Mouse (Mus musculus): ENCODE results near the gene Golga2.
"Not testable (repeated sequence)": the region's sequence is repeated elsewhere in the genome, so short reads cannot be mapped to it uniquely, and the experiment has no call there.

Gene Golga2

GRCm38 (mm10) chr2:32288371-32288931 lies 1.3 kb downstream of the Golga2 start:
- DNase-seq (ENCODE audit: low spot score), result no peak

DNA sequence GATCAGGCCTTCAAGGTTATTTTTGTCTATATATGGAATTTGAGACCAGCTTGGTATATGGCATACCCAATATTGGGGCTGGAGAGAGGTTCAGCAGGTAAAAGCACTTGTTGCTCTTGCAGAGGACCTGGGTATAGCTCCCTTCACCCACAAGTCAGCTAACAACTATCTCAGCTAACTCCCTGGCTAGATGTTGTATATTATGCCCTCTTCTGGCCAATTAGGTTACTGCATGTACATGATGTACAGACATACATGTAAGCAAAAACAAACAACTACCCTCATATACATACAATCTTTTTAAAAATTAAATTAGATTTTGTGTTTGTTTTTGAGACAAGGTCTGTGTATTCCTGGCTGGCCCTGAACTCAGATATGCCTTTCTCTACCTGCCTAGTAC lies 2.4 kb downstream of the Golga2 start:
- no peak for DNase-seq (ENCODE audit: low spot score)

DNA sequence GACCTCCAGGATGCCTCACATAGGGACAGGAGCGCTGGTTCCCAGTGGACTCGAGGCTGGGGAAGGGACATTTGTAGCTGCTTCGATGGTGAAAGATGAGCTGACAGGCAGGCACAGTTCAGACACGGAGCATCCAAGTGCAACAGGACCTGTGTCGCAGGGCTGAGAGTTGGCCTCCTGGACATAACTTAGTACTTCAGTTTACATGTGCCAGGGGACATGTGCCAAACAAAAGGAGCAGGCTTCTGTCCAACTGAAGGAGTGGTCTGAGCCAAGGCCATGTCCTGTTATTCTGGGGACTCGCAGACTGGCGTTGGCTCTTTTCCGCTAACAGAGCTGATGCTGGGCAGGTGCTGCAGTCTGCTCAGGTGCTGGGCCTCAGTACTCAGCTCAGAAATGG lies 7.2 kb downstream of the Golga2 start:
- no peak for DNase-seq (ENCODE audit: low spot score)

DNA sequence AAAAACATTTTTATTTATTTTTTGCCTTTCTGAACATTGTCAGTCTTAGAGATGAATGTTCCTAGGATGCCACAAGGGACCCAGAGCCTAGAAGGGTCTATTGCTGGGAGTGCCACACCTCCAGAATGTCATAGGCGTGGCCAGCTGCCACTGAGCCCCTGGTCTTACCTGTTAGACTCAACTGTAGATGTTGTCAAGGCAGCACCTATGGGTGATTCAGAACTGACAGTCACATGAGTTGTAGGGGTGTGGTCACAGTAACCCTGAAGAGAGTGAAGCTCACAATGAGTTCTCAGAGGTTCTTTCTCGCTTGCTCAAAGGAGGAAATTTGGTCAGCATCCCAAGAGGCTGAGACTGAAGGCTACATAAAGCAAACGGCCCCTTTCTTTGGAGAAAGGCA lies 8.1 kb downstream of the Golga2 start:
- DNase-seq (ENCODE audit: low spot score), result no peak

DNA sequence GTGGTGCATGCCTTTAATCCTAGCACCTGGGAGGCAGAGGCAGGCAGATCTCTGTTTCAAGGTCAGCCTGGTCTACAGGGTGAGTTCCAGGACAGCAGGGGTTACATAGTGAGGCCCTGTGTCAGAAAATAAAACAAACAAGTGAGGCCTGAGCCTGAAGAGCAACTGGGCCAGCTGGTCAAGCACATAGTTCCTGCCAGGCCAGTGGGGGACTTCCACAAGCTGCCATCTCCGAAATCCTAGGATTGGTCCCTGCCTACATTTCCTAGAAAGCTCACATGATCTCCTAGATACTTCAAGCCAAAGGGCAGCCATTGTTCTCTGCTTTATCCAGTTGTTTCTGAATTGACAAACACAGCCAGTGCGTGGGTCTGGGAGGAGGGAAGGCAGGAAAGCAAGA lies 8.7 kb downstream of the Golga2 start:
- DNase-seq (ENCODE audit: low spot score), result not testable (repeated sequence)

GRCm38 (mm10) chr2:32299469-32299868 lies 12.3 kb downstream of the Golga2 start:
- no peak for DNase-seq (ENCODE audit: low spot score)

- no peak for DNase-seq (ENCODE audit: low spot score)
These were observed 15.8 kb downstream of the Golga2 start for GRCm38 (mm10) chr2:32302952-32303351.

DNA sequence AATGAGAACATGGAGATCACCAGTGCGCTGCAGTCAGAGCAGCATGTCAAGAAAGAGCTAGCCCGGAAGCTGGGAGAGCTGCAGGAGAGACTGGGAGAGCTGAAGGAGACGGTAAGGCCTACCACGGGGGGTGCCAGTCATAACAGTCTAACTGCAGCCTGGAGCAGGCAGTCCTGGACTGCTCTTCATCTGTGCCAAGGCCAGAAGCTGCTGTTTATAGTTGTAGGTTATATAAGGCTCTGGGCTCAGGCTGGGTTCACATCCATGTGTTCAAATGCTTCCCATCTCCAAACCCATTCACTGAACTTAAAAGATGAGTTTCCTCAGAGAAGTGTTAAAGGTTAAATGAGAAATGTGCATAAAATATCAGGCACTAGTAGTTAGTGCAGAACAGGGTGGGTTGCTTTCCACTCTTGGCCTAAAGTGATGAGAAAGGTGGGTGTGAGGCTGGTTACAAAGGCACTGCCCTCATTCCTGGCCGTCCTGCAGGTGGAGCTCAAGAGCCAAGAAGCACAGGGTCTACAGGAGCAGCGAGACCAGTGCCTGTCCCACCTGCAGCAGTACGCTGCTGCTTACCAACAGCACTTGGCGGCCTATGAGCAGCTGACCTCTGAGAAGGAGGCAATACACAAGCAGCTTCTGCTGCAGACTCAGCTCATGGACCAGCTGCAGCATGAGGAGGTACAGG lies 17.1 kb downstream of the Golga2 start:
- DNase-seq (ENCODE audit: low spot score), result no peak

- no peak for DNase-seq (ENCODE audit: low spot score)
These were observed 18.5 kb downstream of the Golga2 start for GRCm38 (mm10) chr2:32305668-32306067.

- no peak for DNase-seq (ENCODE audit: low spot score)
These were observed 19.0 kb downstream of the Golga2 start for GRCm38 (mm10) chr2:32306176-32306575.

- DNase-seq (ENCODE audit: low spot score), result no peak
These were observed 20.1 kb downstream of the Golga2 start for GRCm38 (mm10) chr2:32307247-32307798.

- DNase-seq (ENCODE audit: low spot score), result peak; percentile 40
These were observed 21.0 kb downstream of the Golga2 start for GRCm38 (mm10) chr2:32307941-32308760.

GRCm38 (mm10) chr2:32308870-32309568 lies 21.8 kb downstream of the Golga2 start:
- no peak for DNase-seq (ENCODE audit: low spot score)

- DNase-seq (ENCODE audit: low spot score), result no peak
These were observed 23.1 kb downstream of the Golga2 start for GRCm38 (mm10) chr2:32310096-32310845.

DNA sequence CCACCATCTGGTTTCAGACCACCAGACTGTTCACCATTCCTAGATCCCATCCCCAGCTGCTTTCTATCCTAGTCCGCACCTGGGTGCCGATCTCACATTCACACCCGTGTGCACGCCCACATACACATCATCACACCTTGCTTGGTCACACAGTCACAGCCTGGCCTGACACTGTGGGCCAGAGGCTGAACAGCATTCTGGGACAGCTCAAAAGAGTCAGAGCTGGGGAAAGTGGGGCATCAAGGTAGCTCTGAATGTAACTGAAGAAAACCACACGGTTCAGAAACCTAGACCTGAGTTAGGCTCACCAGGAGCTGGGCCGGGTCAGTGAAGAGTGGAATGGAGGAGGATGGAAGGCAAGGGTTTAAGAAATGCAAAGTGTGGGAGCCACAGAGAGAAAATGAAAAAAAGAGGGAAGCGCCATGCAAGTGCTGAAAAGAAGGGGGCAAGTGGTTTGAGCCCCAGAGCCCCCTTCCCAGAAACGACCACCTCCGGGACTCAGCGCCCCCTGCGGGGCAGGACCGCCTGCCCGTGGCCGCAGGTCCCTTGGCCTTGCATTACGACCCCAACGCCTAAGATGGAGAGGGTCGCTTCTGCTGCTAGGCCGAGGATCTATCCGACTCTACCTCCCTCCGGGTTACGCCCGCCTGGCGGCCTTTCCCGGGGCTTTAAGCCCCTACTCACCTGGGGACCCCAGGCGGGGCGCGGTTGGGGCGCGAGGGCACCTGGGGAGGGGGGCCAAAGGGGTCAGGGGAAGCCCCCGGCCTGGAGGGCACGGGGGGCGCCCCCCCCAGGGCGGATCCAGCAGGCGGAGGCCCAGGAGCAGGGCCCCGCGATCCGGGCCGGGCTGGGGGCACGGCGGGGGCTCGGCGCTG lies 24.5 kb downstream of the Golga2 start:
- no peak for DNase-seq (ENCODE audit: low spot score)

DNA sequence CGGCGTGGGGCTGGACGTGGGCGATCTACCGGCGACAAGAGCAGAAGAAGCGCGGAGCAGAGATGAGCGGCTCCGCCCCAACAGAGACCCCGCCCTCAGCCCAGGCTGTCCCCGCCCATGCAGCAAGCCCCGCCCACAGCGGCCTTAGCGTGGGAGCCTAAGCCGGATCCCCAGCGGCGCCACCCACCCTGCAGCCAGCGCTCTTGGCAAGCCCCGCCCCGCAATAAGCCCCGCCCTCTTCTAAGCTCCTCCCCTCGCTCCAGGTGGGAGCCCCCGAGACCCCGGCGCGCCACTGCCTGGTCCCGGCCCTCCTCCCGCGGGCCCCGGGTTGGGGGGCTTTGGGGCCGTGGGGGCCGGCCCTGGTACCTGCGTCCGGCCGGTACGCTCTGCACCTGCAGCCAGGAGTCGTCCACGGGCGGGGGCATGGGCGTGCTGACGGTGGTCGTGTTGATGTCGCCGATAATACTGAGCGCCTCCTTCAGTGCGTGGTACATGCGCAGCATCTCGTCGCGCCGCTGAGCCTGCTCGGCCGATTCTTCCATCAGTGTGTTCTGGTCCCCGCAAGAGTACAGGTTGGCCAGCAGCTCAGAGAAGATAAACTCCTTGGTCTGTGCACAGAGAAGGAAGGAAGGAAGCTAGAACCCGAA lies 25.3 kb downstream of the Golga2 start:
- DNase-seq (ENCODE audit: low spot score), result peak; percentile 63

DNA sequence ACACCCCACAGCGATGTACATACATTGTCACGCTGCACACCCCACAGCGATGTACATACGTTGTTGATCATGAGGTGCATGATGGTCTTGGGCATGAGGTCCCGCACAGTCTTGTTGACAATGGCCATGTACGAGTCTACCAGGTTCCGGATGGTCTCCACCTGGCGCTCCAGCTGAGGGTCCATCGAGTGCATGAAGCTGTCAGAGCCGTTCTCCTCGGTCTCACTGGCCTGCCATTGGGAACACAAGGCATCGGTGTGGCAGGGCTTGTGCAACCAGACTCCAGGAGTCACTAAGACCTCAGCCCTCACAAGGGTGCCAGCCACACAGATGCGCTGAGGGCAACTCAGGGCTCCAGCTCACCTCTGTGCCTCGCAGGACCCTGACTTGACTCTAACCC lies 27.6 kb downstream of the Golga2 start:
- no peak for DNase-seq (ENCODE audit: low spot score)

DNA sequence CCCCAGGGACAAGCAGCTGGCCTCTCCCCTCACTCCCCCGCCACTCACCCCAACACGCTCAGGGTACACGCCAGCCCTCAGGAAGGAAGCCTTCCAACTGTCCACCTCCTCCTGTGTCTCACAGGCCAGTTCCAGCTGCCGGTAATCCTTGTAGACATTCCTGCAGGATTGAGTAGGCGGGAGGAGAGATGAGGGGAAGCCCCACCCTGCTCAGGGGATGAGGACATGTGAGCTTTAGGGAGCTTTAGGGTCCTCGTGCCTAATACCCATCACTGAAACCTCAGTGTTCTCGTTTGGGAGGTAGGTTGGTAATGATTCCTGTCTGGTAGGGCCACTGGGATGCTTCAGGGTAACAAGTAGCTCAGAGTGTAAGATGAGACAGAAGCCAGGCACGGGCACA lies 28.6 kb downstream of the Golga2 start:
- DNase-seq (ENCODE audit: low spot score), result no peak

DNA sequence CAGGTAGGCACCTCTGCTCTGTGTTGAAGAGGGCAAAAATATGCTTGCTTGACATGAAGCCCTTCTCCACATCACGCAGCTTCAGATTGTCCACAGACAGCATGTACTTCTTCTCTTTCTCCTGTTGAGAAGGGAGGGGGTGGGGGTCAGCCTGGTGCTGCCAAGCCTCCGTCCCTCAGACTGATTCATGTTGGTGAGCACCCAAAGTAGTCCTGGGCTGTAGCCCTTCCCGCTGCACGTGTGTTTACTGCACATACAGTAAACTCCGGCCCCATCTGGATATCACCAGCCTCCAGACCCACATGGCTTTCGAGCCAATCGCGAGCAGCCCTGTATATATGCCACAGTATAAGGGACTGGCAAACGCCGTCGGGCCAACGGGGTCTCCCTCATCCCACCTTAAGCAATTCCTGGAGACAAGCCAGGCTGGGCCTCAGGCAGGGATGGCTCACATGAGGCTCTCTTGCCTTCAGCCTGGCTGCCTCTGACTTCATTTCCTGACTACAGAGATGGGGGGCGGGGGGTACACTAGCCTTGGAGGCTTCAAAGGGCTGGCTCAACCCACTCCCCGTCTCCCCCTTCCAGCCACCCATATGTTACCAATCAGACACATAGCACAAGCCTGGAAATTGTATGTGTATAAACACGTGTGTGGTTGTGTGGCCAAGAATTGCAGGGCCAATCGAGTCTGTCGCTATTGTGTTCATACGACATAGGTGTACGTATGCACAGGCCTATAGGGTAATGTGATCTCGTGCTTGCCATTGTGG lies 29.9 kb downstream of the Golga2 start:
- no peak for DNase-seq (ENCODE audit: low spot score)
